Mouse (Mus musculus): ENCODE measurements around the gene Elovl6.

DNA sequence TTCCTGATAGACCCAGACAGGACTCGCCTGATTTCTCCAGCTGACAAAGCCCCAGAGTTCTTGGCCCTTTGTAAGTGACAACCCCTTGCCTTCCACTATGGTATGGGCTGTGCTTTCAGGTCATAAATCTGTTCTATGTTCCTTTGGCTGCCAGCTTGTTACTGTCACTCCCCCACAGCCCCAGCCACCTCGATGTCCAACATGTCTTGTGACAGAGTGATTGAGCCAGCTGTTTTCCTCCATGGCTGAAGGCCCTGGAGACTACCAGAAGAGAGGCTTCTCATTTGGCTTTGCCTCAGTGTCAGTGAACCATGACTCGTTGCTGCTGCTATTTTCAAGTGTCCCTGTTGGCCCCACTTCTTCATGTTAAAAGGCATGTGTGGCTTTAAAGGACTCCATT, 113.3 kb downstream of the Elovl6 start:
- TF ChIP-seq ZC3H11A (IDR thresholded peaks at IDR 0.05; ENCODE audit: borderline replicate concordance, low read depth, low read length) (no peak), CHD2 (IDR thresholded peaks at IDR 0.05; ENCODE audit: low read depth, low read length) (no peak), MAFK (IDR thresholded peaks at IDR 0.05; ENCODE audit: insufficient read depth, low read depth, low read length) (no peak)
